Mouse (Mus musculus) heart, embryonic 14.5 days (tissue): Measurements from ENCODE around the gene Helt. TPM values are rescaled to one million over a fixed set of nuclear protein-coding genes. Genes with fewer than 3 reads are reported as not detected.

Experiments
- ATAC-seq: fragments of 200-750 bp; cut with Nextera tagmentation; 2 replicates; pipeline ENCODE4 v1.8.0; 2017; ENCODE audit warnings: low read depth, moderate TSS enrichment; ENCODE audit not compliant: insufficient number of reproducible peaks, insufficient read depth, low FRiP score
- H3K27ac ChIP-seq, 2 experiments: fragments of 200-500 bp in 1 of 2; fragments of 300-500 bp in 1 of 2; sonication (generic) in 1 of 2; replicated peaks in 1 of 2; 2 replicates each; pipeline ENCODE4 v1.5.1; 2012 to 2014; ENCODE audit warnings: low read depth in 2 of 2, low read length in 2 of 2, control low read depth in 1 of 2, mild to moderate bottlenecking in 1 of 2, mixed read lengths in 1 of 2; ENCODE audit not compliant: control insufficient read depth in 1 of 2, insufficient read depth in 1 of 2
- H3K27me3 ChIP-seq: fragments of 300-500 bp; sonication (generic); 2 replicates; pipeline ENCODE4 v1.6.1; 2014; ENCODE audit warnings: mild to moderate bottlenecking, low read length, control low read depth; ENCODE audit not compliant: control insufficient read depth, insufficient read depth
- H3K36me3 ChIP-seq: fragments of 300-500 bp; sonication (generic); 2 replicates; pipeline ENCODE4 v1.6.1; 2014; ENCODE audit warnings: mild to moderate bottlenecking, control low read depth, low read length, mixed read lengths; ENCODE audit not compliant: control insufficient read depth, insufficient read depth
- H3K4me1 ChIP-seq, 2 experiments: fragments of 200-500 bp in 1 of 2; fragments of 300-500 bp in 1 of 2; sonication (generic) in 1 of 2; 2 replicates each; pipeline ENCODE4 v1.6.1; 2012 to 2014; ENCODE audit warnings: low read length in 2 of 2, control low read depth in 1 of 2, mixed read lengths in 1 of 2; ENCODE audit not compliant: control insufficient read depth in 2 of 2, insufficient read depth in 2 of 2
- H3K4me2 ChIP-seq: fragments of 300-500 bp; sonication (generic); 2 replicates; pipeline ENCODE4 v1.6.1; 2014; ENCODE audit warnings: mild to moderate bottlenecking, low read length
- H3K4me3 ChIP-seq, 2 experiments: fragments of 200-500 bp in 1 of 2; fragments of 300-500 bp in 1 of 2; sonication (generic) in 1 of 2; 2 replicates each; pipeline ENCODE4 v1.5.1; 2012 to 2014; ENCODE audit warnings: low read length in 2 of 2, mild to moderate bottlenecking in 2 of 2, control low read depth in 1 of 2, low read depth in 1 of 2, moderate library complexity in 1 of 2; ENCODE audit not compliant: control insufficient read depth in 1 of 2, insufficient read depth in 1 of 2
- H3K9ac ChIP-seq: fragments of 300-500 bp; sonication (generic); 2 replicates; pipeline ENCODE4 v1.6.1; 2014; ENCODE audit warnings: mild to moderate bottlenecking, low read length
- H3K9me3 ChIP-seq: fragments of 300-500 bp; sonication (generic); 2 replicates; pipeline ENCODE4 v1.6.1; 2016; ENCODE audit warnings: low read length, control low read depth; ENCODE audit not compliant: control insufficient read depth
- whole genome bisulfite sequencing: fragments of 180-500 bp; shearing (Covaris S2); extraction: QIAGEN DNeasy Blood & Tissue Kit; methylation state at CpG from one replicate; pipeline ENCODE4 v1.1.7; 2014; 5-methylcytosine and 5-hydroxymethylcytosine counted together
- polyA plus RNA-seq: library from polyadenylated mRNA; unstranded; fragments of >200 nt; fragmentation: Nextera tagmentation; extraction: Ambion mirVana; gene quantifications from 2 replicates; pipeline ENCODE4 v1.2.1, GENCODE M21; 2014

Helt gene
- polyA plus RNA-seq, 1 experiment from 2014 or later: not detected

- Histone ChIP-seq H3K4me2 (no peak overlapping the region), H3K27ac (no peak overlapping the region), H3K9ac (no peak overlapping the region), H3K36me3 (no peaks in the 10 kb centered on the region), H3K4me1 (no peaks in the 10 kb centered on the region), H3K27me3 (no peaks in the 10 kb centered on the region), H3K9me3 (no peaks in the 10 kb centered on the region), H3K4me3 (no peak overlapping the region)
- 78% methylated on average over 7 of the region's 7 CpGs for WGBS
- ATAC-seq: no peak
Observed at GRCm38 (mm10) chr8:46317161-46317560, 22.7 kb upstream of the Helt start.

GRCm38 (mm10) chr8:46313798-46314197 is 19.3 kb upstream of the Helt start:
- Histone ChIP-seq H3K9ac (no peak overlapping the region), H3K4me3 (no peak overlapping the region), H3K4me2 (no peak overlapping the region), H3K36me3 (no peaks in the 10 kb centered on the region), H3K9me3 (no peaks in the 10 kb centered on the region), H3K4me1 (no peaks in the 10 kb centered on the region), H3K27ac (no peak overlapping the region), H3K27me3 (no peaks in the 10 kb centered on the region)
- ATAC-seq: no peak
- WGBS: 73% methylated on average over 3 of the region's 3 CpGs

GRCm38 (mm10) chr8:46311159-46311558 is 16.7 kb upstream of the Helt start:
- 7% methylated on average over 10 of the region's 10 CpGs for WGBS
- Histone ChIP-seq H3K9me3 (no peaks in the 10 kb centered on the region), H3K36me3 (no peaks in the 10 kb centered on the region), H3K4me2 (no peak overlapping the region), H3K4me3 (no peak overlapping the region), H3K27ac (no peak overlapping the region), H3K4me1 (no peaks in the 10 kb centered on the region), H3K9ac (no peak overlapping the region), H3K27me3 (no peaks in the 10 kb centered on the region)
- no peak for ATAC-seq

GRCm38 (mm10) chr8:46308189-46308588 is 13.7 kb upstream of the Helt start:
- no peak for ATAC-seq
- H3K4me3 ChIP-seq: no peak overlapping the region
- no peak overlapping the region for H3K9ac ChIP-seq
- no peak overlapping the region for H3K4me2 ChIP-seq
- H3K4me1 ChIP-seq: no peaks in the 10 kb centered on the region; a peak in 1 of 4 replicates
- no peaks in the 10 kb centered on the region for H3K36me3 ChIP-seq
- H3K27ac ChIP-seq: no peak overlapping the region
- 74% methylated on average over 2 of the region's 2 CpGs for WGBS
- no peaks in the 10 kb centered on the region for H3K9me3 ChIP-seq
- H3K27me3 ChIP-seq: no peaks in the 10 kb centered on the region

DNA sequence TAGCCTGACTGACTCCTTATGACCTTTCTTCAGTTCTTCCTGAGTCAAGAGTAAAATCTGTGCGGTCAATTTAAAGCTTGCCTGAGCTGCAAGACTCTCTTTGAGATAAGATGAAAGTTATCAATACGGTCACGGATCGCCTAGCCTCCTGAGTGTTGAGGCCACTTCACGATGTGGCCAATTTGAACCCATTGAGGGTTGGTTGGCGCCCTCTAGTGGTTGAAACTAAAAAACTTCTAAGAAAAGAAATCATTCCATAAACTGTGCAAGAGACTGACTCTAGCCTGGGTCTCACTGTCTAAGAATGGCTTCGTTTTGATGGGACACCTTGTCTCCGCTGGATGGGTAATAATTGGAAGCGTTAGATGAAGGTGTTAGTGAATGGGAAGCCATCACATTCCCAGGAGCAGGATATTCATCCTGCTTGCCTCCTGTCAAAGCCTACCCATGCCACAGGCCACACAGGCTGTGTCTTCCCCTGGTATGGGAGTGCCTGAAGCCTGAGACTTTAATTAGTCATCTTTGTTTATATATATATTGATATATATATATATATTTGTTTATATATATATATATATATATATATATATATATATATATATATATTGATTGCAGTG is 11.4 kb upstream of the Helt start:
- Histone ChIP-seq H3K27ac (no peak overlapping the region), H3K27me3 (no peaks in the 10 kb centered on the region), H3K4me2 (peak overlapping the region; percentile 48), H3K36me3 (no peaks in the 10 kb centered on the region), H3K9me3 (no peaks in the 10 kb centered on the region), H3K4me3 (no peak overlapping the region), H3K4me1 (no peaks in the 10 kb centered on the region; a peak in 1 of 4 replicates), H3K9ac (no peak overlapping the region)
- no peak for ATAC-seq
- WGBS: 3% methylated on average over 9 of the region's 9 CpGs

- Histone ChIP-seq H3K9me3 (no peaks in the 10 kb centered on the region), H3K36me3 (no peaks in the 10 kb centered on the region), H3K4me1 (no peaks in the 10 kb centered on the region; a peak in 1 of 4 replicates), H3K4me3 (no peak overlapping the region), H3K27me3 (peaks cover 17% of the 10 kb centered on the region), H3K9ac (no peak overlapping the region), H3K27ac (no peak overlapping the region), H3K4me2 (no peak overlapping the region)
- 88% methylated on average over 9 of the region's 9 CpGs for WGBS
- no peak for ATAC-seq
Observed at GRCm38 (mm10) chr8:46302121-46302520, 7.7 kb upstream of the Helt start.

DNA sequence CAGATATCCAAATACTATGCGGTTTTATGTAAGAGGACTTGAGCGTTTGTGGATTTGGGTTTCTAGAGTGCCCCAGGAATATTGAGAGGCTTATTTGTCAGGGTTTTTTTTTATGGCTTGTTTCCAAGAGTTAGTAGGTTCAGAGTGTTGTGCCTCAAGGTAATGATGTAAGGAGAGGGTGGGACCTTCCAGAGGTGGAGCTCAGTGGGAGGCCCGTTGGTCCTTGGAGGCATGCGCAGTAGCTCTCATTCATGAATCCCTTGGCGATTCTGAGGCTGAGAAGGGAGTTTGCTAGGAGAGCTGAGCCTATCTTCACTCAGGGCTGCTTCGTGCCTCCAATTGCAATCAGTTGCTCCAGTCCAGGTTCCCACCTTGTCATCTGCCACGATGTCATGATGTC is 4.4 kb upstream of the Helt start:
- no peaks in the 10 kb centered on the region for H3K9me3 ChIP-seq

GRCm38 (mm10) chr8:46296551-46296950 is 2.1 kb upstream of the Helt start:
- ATAC-seq: no peak
- no peak overlapping the region for H3K27ac ChIP-seq
- H3K27me3 ChIP-seq: peaks cover 73% of the 10 kb centered on the region
- peaks cover 2 to 5% of the 10 kb centered on the region in 2 experiments; a peak in 2 of 4 replicates for H3K4me1 ChIP-seq
- no peak overlapping the region for H3K4me2 ChIP-seq
- no peaks in the 10 kb centered on the region for H3K36me3 ChIP-seq
- H3K9me3 ChIP-seq: no peaks in the 10 kb centered on the region
- 2% methylated on average over 11 of the region's 11 CpGs for WGBS
- no peak overlapping the region for H3K9ac ChIP-seq
- H3K4me3 ChIP-seq: no peak overlapping the region; a peak in 1 of 4 replicates

More for the DNA sequence above, 4.4 kb upstream of the Helt start:
- no peak for ATAC-seq
- H3K27me3 ChIP-seq: peaks cover 50% of the 10 kb centered on the region
- H3K4me2 ChIP-seq: no peak overlapping the region
- H3K4me3 ChIP-seq: no peak overlapping the region
- WGBS: 36% methylated on average over 7 of the region's 7 CpGs
- no peak overlapping the region for H3K9ac ChIP-seq
- no peaks in the 10 kb centered on the region for H3K36me3 ChIP-seq
- H3K4me1 ChIP-seq: no peaks in the 10 kb centered on the region
- H3K27ac ChIP-seq: no peak overlapping the region
